Mouse (Mus musculus) neural tube, embryonic 12.5 days (tissue): ENCODE measurements at regions not wholly inside any gene's neighbourhood (a gene's known extent, or its start where the extent isn't known, plus 50 kb on each side); places are given as distances from the start of the nearest gene placed in this dataset.

Experiments
- ATAC-seq: fragments of 200-750 bp; cut with Nextera tagmentation; 2 replicates; pipeline ENCODE4 v1.8.0; 2017; ENCODE audit warnings: low read depth, mild to moderate bottlenecking, moderate TSS enrichment, moderate library complexity; ENCODE audit not compliant: low FRiP score
- H3K27ac ChIP-seq: fragments of 300-500 bp; sonication (generic); 2 replicates; pipeline ENCODE4 v1.5.1; 2016
- H3K27me3 ChIP-seq: fragments of 300-500 bp; sonication (generic); replicated peaks from 2 replicates; pipeline ENCODE4 v1.6.1; 2016; ENCODE audit warnings: mild to moderate bottlenecking
- H3K36me3 ChIP-seq: fragments of 300-500 bp; sonication (generic); 2 replicates; pipeline ENCODE4 v1.6.1; 2016; ENCODE audit warnings: mild to moderate bottlenecking
- H3K4me1 ChIP-seq: fragments of 300-500 bp; sonication (generic); 2 replicates; pipeline ENCODE4 v1.6.1; 2016
- H3K4me2 ChIP-seq: fragments of 300-500 bp; sonication (generic); replicated peaks from 2 replicates; pipeline ENCODE4 v1.6.1; 2016; ENCODE audit warnings: mild to moderate bottlenecking
- H3K4me3 ChIP-seq: fragments of 300-500 bp; sonication (generic); 2 replicates; pipeline ENCODE4 v1.5.1; 2016
- H3K9ac ChIP-seq: fragments of 300-500 bp; sonication (generic); 2 replicates; pipeline ENCODE4 v1.6.1; 2016; ENCODE audit warnings: mild to moderate bottlenecking
- H3K9me3 ChIP-seq: fragments of 300-500 bp; sonication (generic); 2 replicates; pipeline ENCODE4 v1.6.1; 2016; ENCODE audit warnings: mild to moderate bottlenecking
- whole genome bisulfite sequencing: fragments of 180-500 bp; shearing (Covaris S2); methylation state at CpG from one replicate; pipeline ENCODE4 v1.1.7; 2016; 5-methylcytosine and 5-hydroxymethylcytosine counted together

GRCm38 (mm10) chr13:39347761-39348160 lies 387.1 kb upstream of the Slc35b3 start:
- no peaks in the 10 kb centered on the region for H3K9me3 ChIP-seq
- H3K4me1 ChIP-seq = no peaks in the 10 kb centered on the region
- 85% methylated on average over 6 of the region's 6 CpGs for WGBS
- no peaks in the 10 kb centered on the region for H3K27me3 ChIP-seq
- H3K4me2 ChIP-seq = no peak overlapping the region
- H3K36me3 ChIP-seq = no peaks in the 10 kb centered on the region
- no peak overlapping the region for H3K27ac ChIP-seq
- no peak for ATAC-seq
- H3K4me3 ChIP-seq = no peak overlapping the region
- H3K9ac ChIP-seq = no peak overlapping the region

- Histone ChIP-seq H3K9me3 (no peaks in the 10 kb centered on the region), H3K9ac (no peak overlapping the region), H3K4me3 (no peak overlapping the region), H3K4me1 (no peaks in the 10 kb centered on the region), H3K4me2 (no peak overlapping the region), H3K36me3 (no peaks in the 10 kb centered on the region), H3K27me3 (no peaks in the 10 kb centered on the region), H3K27ac (no peak overlapping the region)
- ATAC-seq = no peak
- WGBS = 83% methylated on average over 7 of the region's 7 CpGs
Observed at GRCm38 (mm10) chr13:39334874-39335273, 374.2 kb upstream of the Slc35b3 start.

- H3K27ac ChIP-seq = no peak overlapping the region
- H3K9me3 ChIP-seq = no peaks in the 10 kb centered on the region
- ATAC-seq = no peak
- H3K4me2 ChIP-seq = no peak overlapping the region
- H3K36me3 ChIP-seq = no peaks in the 10 kb centered on the region
- H3K4me1 ChIP-seq = no peaks in the 10 kb centered on the region
- H3K27me3 ChIP-seq = no peaks in the 10 kb centered on the region
- H3K9ac ChIP-seq = no peak overlapping the region
- 84% methylated on average over 3 of the region's 3 CpGs for WGBS
- H3K4me3 ChIP-seq = no peak overlapping the region
Observed at GRCm38 (mm10) chr13:39329794-39330193, 369.1 kb upstream of the Slc35b3 start.

GRCm38 (mm10) chr13:39326176-39326575 lies 365.5 kb upstream of the Slc35b3 start:
- no peak for ATAC-seq
- Histone ChIP-seq H3K36me3 (no peaks in the 10 kb centered on the region), H3K4me3 (no peak overlapping the region), H3K27ac (no peak overlapping the region), H3K27me3 (no peaks in the 10 kb centered on the region), H3K4me1 (no peaks in the 10 kb centered on the region), H3K9me3 (no peaks in the 10 kb centered on the region), H3K9ac (no peak overlapping the region), H3K4me2 (no peak overlapping the region)
- WGBS = 77% methylated on average over 8 of the region's 8 CpGs

GRCm38 (mm10) chr13:39321111-39321510 lies 360.4 kb upstream of the Slc35b3 start:
- Histone ChIP-seq H3K9ac (no peak overlapping the region), H3K27ac (no peak overlapping the region), H3K27me3 (no peaks in the 10 kb centered on the region), H3K4me2 (no peak overlapping the region), H3K4me3 (no peak overlapping the region), H3K4me1 (no peaks in the 10 kb centered on the region), H3K36me3 (no peaks in the 10 kb centered on the region), H3K9me3 (no peaks in the 10 kb centered on the region)
- 91% methylated on average over 3 of the region's 3 CpGs for WGBS
- no peak for ATAC-seq

GRCm38 (mm10) chr13:39309758-39310157 lies 349.1 kb upstream of the Slc35b3 start:
- Histone ChIP-seq H3K9ac (no peak overlapping the region), H3K27ac (no peak overlapping the region), H3K9me3 (no peaks in the 10 kb centered on the region), H3K27me3 (no peaks in the 10 kb centered on the region), H3K4me1 (no peaks in the 10 kb centered on the region), H3K4me2 (no peak overlapping the region), H3K36me3 (no peaks in the 10 kb centered on the region), H3K4me3 (no peak overlapping the region)
- no peak for ATAC-seq
- 91% methylated on average over 5 of the region's 5 CpGs for WGBS

GRCm38 (mm10) chr13:39307845-39308244 lies 347.2 kb upstream of the Slc35b3 start:
- ATAC-seq = no peak
- H3K36me3 ChIP-seq = no peaks in the 10 kb centered on the region
- no peak overlapping the region for H3K4me2 ChIP-seq
- H3K27ac ChIP-seq = no peak overlapping the region
- no peak overlapping the region for H3K4me3 ChIP-seq
- H3K9me3 ChIP-seq = no peaks in the 10 kb centered on the region
- no peak overlapping the region for H3K9ac ChIP-seq
- 93% methylated on average over 9 of the region's 9 CpGs for WGBS
- H3K27me3 ChIP-seq = no peaks in the 10 kb centered on the region
- H3K4me1 ChIP-seq = no peaks in the 10 kb centered on the region

GRCm38 (mm10) chr13:39306851-39307250 lies 346.2 kb upstream of the Slc35b3 start:
- Histone ChIP-seq H3K9me3 (no peaks in the 10 kb centered on the region), H3K4me3 (no peak overlapping the region), H3K9ac (no peak overlapping the region), H3K27me3 (no peaks in the 10 kb centered on the region), H3K4me2 (no peak overlapping the region), H3K36me3 (no peaks in the 10 kb centered on the region), H3K4me1 (no peaks in the 10 kb centered on the region), H3K27ac (no peak overlapping the region)
- WGBS = 82% methylated on average over 3 of the region's 3 CpGs
- ATAC-seq = no peak

- H3K36me3 ChIP-seq = no peaks in the 10 kb centered on the region
Observed at GRCm38 (mm10) chr13:39297129-39297528, 336.5 kb upstream of the Slc35b3 start.

GRCm38 (mm10) chr13:39290216-39290960 lies 329.7 kb upstream of the Slc35b3 start:
- Histone ChIP-seq H3K9me3 (no peaks in the 10 kb centered on the region), H3K4me2 (no peak overlapping the region), H3K27me3 (no peaks in the 10 kb centered on the region)

More at GRCm38 (mm10) chr13:39297129-39297528, 336.5 kb upstream of the Slc35b3 start:
- Histone ChIP-seq H3K9ac (no peak overlapping the region), H3K9me3 (no peaks in the 10 kb centered on the region), H3K27me3 (no peaks in the 10 kb centered on the region), H3K4me1 (no peaks in the 10 kb centered on the region), H3K4me2 (no peak overlapping the region), H3K27ac (no peak overlapping the region), H3K4me3 (no peak overlapping the region)
- ATAC-seq = no peak
- 86% methylated on average over 6 of the region's 6 CpGs for WGBS

GRCm38 (mm10) chr13:39282272-39282671 lies 321.6 kb upstream of the Slc35b3 start:
- Histone ChIP-seq H3K9me3 (no peaks in the 10 kb centered on the region), H3K4me2 (no peak overlapping the region), H3K27me3 (no peaks in the 10 kb centered on the region), H3K36me3 (no peaks in the 10 kb centered on the region), H3K27ac (no peak overlapping the region), H3K4me1 (no peaks in the 10 kb centered on the region), H3K4me3 (no peak overlapping the region), H3K9ac (no peak overlapping the region)
- WGBS = 94% methylated on average over 2 of the region's 2 CpGs
- no peak for ATAC-seq

More at GRCm38 (mm10) chr13:39290216-39290960, 329.7 kb upstream of the Slc35b3 start:
- WGBS = 83% methylated on average over 5 of the region's 6 CpGs
- H3K36me3 ChIP-seq = no peaks in the 10 kb centered on the region
- no peak for ATAC-seq
- no peaks in the 10 kb centered on the region for H3K4me1 ChIP-seq
- H3K27ac ChIP-seq = no peak overlapping the region
- H3K4me3 ChIP-seq = no peak overlapping the region
- no peak overlapping the region for H3K9ac ChIP-seq

GRCm38 (mm10) chr13:39278101-39278500 lies 317.4 kb upstream of the Slc35b3 start:
- H3K27ac ChIP-seq = no peak overlapping the region
- no peak for ATAC-seq
- H3K36me3 ChIP-seq = no peaks in the 10 kb centered on the region
- no peaks in the 10 kb centered on the region for H3K4me1 ChIP-seq
- no peak overlapping the region for H3K4me3 ChIP-seq
- H3K27me3 ChIP-seq = no peaks in the 10 kb centered on the region
- H3K4me2 ChIP-seq = no peak overlapping the region
- no peaks in the 10 kb centered on the region for H3K9me3 ChIP-seq
- WGBS = 76% methylated on average over 1 of the region's 1 CpGs
- H3K9ac ChIP-seq = no peak overlapping the region

- no peaks in the 10 kb centered on the region for H3K27me3 ChIP-seq
- H3K4me3 ChIP-seq = no peak overlapping the region
- no peak overlapping the region for H3K27ac ChIP-seq
- no peak overlapping the region for H3K4me2 ChIP-seq
- no peak overlapping the region for H3K9ac ChIP-seq
- H3K4me1 ChIP-seq = no peaks in the 10 kb centered on the region
- no peak for ATAC-seq
- WGBS = 40% methylated on average over 5 of the region's 5 CpGs
- H3K9me3 ChIP-seq = no peaks in the 10 kb centered on the region
- no peaks in the 10 kb centered on the region for H3K36me3 ChIP-seq
Observed at GRCm38 (mm10) chr13:39266024-39266423, 305.3 kb upstream of the Slc35b3 start.
